In the genomic region with DNA sequence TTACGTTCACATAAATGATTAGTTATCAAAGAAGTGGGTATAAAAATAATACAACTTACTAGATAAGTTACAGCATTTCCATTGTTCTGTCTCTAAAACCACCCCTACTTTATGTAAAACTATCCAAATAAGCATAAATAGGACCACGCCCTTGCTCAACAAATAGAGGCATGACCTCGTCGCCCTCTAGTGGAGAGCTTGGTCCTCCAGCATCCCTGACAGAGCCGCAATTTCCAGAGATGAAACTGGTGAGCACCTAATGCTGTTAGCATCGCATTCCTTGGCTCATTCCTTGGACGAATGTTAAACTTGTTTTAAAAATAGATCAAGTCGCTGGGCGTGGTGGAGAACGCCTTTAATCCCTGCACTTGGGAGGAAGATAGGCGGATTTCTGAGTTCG, we compare ENCODE assay signal across 8 mouse cellular contexts. TPM values are rescaled to one million over a fixed set of nuclear protein-coding genes. Genes with fewer than 3 reads are reported as not detected.
A peak's percentile ranks its signal among the peaks of the same experiment; 100 is the strongest.
DNase-seq lines count a peak whose midpoint lies in the region; ATAC-seq and TF ChIP-seq lines count a peak whose summit lies in the region.

No protein-coding gene starts in this region.

- H3K9me3 ChIP-seq in midbrain, embryonic 14.5 days (ENCODE audit: control insufficient read depth, low read length) = no peaks in the 10 kb centered on the region
- H3K9me3 ChIP-seq in midbrain, embryonic 15.5 days = no peaks in the 10 kb centered on the region
- H3K9me3 ChIP-seq in heart, embryonic 10.5 days = no peaks in the 10 kb centered on the region
- no peaks in the 10 kb centered on the region for H3K9me3 ChIP-seq in liver, embryonic 14.5 days (ENCODE audit: control insufficient read depth, low read length)

- ATAC-seq in midbrain, embryonic 14.5 days (ENCODE audit: low FRiP score, low TSS enrichment) = no peak
- no peak for ATAC-seq in midbrain, embryonic 15.5 days (replicated peaks)
- ATAC-seq in liver, embryonic 14.5 days (ENCODE audit: insufficient read depth) = peak; percentile 42; the same call in 1 of the 2 replicates

- no peak for TF ChIP-seq POLR2A in spleen, adult 2 months (IDR thresholded peaks at IDR 0.05; ENCODE audit: low read depth, low read length)

- H3K27me3 ChIP-seq in midbrain, embryonic 14.5 days (ENCODE audit: control insufficient read depth, insufficient read depth, low read length) = no peaks in the 10 kb centered on the region
- no peaks in the 10 kb centered on the region for H3K27me3 ChIP-seq in midbrain, embryonic 15.5 days (replicated peaks)
- no peaks in the 10 kb centered on the region for H3K27me3 ChIP-seq in heart, embryonic 10.5 days (ENCODE audit: insufficient read depth, poor library complexity, severe bottlenecking)
- no peaks in the 10 kb centered on the region for H3K27me3 ChIP-seq in liver, embryonic 14.5 days (ENCODE audit: control insufficient read depth, insufficient read depth, low read length)
- H3K27me3 ChIP-seq in spleen, adult 2 months (ENCODE audit: control insufficient read depth, insufficient read depth, low read length) = no peaks in the 10 kb centered on the region

- H3K27ac ChIP-seq in midbrain, embryonic 14.5 days (replicated peaks; ENCODE audit: low read depth, low read length) = no peak overlapping the region
- no peak overlapping the region for H3K27ac ChIP-seq in midbrain, embryonic 15.5 days
- no peak overlapping the region for H3K27ac ChIP-seq in heart, embryonic 10.5 days
- H3K27ac ChIP-seq in liver, embryonic 14.5 days = no peak overlapping the region
- no peak overlapping the region for H3K27ac ChIP-seq in spleen, adult 2 months (ENCODE audit: insufficient read depth, low read length)

- H3K9ac ChIP-seq in midbrain, embryonic 14.5 days (replicated peaks; ENCODE audit: low read length) = no peak overlapping the region
- H3K9ac ChIP-seq in midbrain, embryonic 15.5 days = no peak overlapping the region
- H3K9ac ChIP-seq in liver, embryonic 14.5 days (replicated peaks) = no peak overlapping the region

- 41% methylated on average over 12 of the region's 12 CpGs for WGBS in midbrain, embryonic 14.5 days
- 39% methylated on average over 12 of the region's 12 CpGs for WGBS in midbrain, embryonic 15.5 days
- WGBS in heart, embryonic 10.5 days = 31% methylated on average over 12 of the region's 12 CpGs
- WGBS in liver, embryonic 14.5 days (ENCODE audit: insufficient replicate concordance) = 26% methylated on average over 12 of the region's 12 CpGs
- 41% methylated on average over 12 of the region's 12 CpGs for WGBS in spleen, adult 2 months

- no peak; the same call in 1 of the 2 replicates for TF ChIP-seq EP300 in liver, embryonic 14.5 days (IDR thresholded peaks at IDR 0.05; ENCODE audit: low read depth)

- DNase-seq in cerebellum, adult 11 months = peak; percentile 10
- no peak for DNase-seq in cerebellum, adult 9-11 months
- peak; percentile 72 for DNase-seq in midbrain, embryonic 14.5 days
- peak; percentile 69 for DNase-seq in brain, adult 2 months (ENCODE audit: low read depth, low spot score)
- DNase-seq in heart, embryonic 10.5 days (ENCODE audit: low spot score) = peak; percentile 84
- DNase-seq in liver, embryonic 14.5 days (ENCODE audit: low read depth in 3 of 3, low spot score in 3 of 3) = peak; percentile 50 to 70 (median 61)
- DNase-seq in spleen, adult 2 months (ENCODE audit: low read depth in 1 of 2, low spot score in 2 of 2) = peak; percentile 36 to 38

- H3K36me3 ChIP-seq in midbrain, embryonic 14.5 days (ENCODE audit: control insufficient read depth, insufficient read depth, low read length) = no peaks in the 10 kb centered on the region
- no peaks in the 10 kb centered on the region for H3K36me3 ChIP-seq in midbrain, embryonic 15.5 days (replicated peaks)
- H3K36me3 ChIP-seq in heart, embryonic 10.5 days = no peaks in the 10 kb centered on the region
- no peaks in the 10 kb centered on the region for H3K36me3 ChIP-seq in liver, embryonic 14.5 days (replicated peaks; ENCODE audit: control insufficient read depth, insufficient read depth, low read depth)
- no peaks in the 10 kb centered on the region for H3K36me3 ChIP-seq in spleen, adult 2 months (ENCODE audit: control insufficient read depth, insufficient read depth, low read length)

- H3K4me3 ChIP-seq in midbrain, embryonic 14.5 days (replicated peaks; ENCODE audit: low read depth, low read length) = no peak overlapping the region
- H3K4me3 ChIP-seq in midbrain, embryonic 15.5 days = no peak overlapping the region
- H3K4me3 ChIP-seq in heart, embryonic 10.5 days = no peak overlapping the region
- no peak overlapping the region for H3K4me3 ChIP-seq in liver, embryonic 14.5 days (ENCODE audit: insufficient read depth in 1 of 2, low read depth in 2 of 2, low read length in 2 of 2)
- H3K4me3 ChIP-seq in spleen, adult 2 months (ENCODE audit: extremely low read depth, insufficient read depth, insufficient read length) = no peak overlapping the region

- TF ChIP-seq CTCF in liver, embryonic 14.5 days (IDR thresholded peaks at IDR 0.05; ENCODE audit: low read depth) = peak; percentile 95
- TF ChIP-seq CTCF in spleen, adult 2 months (IDR thresholded peaks at IDR 0.05; ENCODE audit: extremely low read depth, insufficient read depth, insufficient read length, insufficient replicate concordance) = peak; percentile 62; the same call in 1 of the 2 replicates

- H3K4me1 ChIP-seq in midbrain, embryonic 14.5 days (ENCODE audit: control insufficient read depth, insufficient read depth, low read length) = no peaks in the 10 kb centered on the region
- no peaks in the 10 kb centered on the region for H3K4me1 ChIP-seq in midbrain, embryonic 15.5 days
- no peaks in the 10 kb centered on the region for H3K4me1 ChIP-seq in heart, embryonic 10.5 days
- peaks cover 6 to 14% of the 10 kb centered on the region in 2 experiments for H3K4me1 ChIP-seq in liver, embryonic 14.5 days (replicated peaks; ENCODE audit: control insufficient read depth in 2 of 2, insufficient read depth in 2 of 2, low read length in 1 of 2)
- H3K4me1 ChIP-seq in spleen, adult 2 months (ENCODE audit: control insufficient read depth, insufficient read depth, insufficient read length) = no peaks in the 10 kb centered on the region

- no peak overlapping the region for H3K4me2 ChIP-seq in midbrain, embryonic 14.5 days (ENCODE audit: low read length)
- H3K4me2 ChIP-seq in midbrain, embryonic 15.5 days = no peak overlapping the region
- H3K4me2 ChIP-seq in liver, embryonic 14.5 days (ENCODE audit: low read depth) = no peak overlapping the region

RNA-seq across cellular contexts. Expression of a gene that starts 9.7 kb away (rescaled TPM):
- polyA plus RNA-seq in midbrain, embryonic 14.5 days (2014; fragmentation: Nextera tagmentation; extraction: Ambion mirVana) = 3.9 and 7.0 TPM in 2 replicates
- 4.9 and 5.0 TPM in 2 replicates for polyA plus RNA-seq in midbrain, embryonic 15.5 days (2015; fragmentation: Nextera tagmentation; extraction: Ambion mirVana)
- 5.9 and 7.7 TPM in 2 replicates for polyA plus RNA-seq in heart, embryonic 10.5 days (2016; fragmentation: Nextera tagmentation; extraction: Ambion mirVana)
- 1.7 and 2.2 TPM in 2 replicates for polyA plus RNA-seq in liver, embryonic 14.5 days (2012; rRNA removed)
- polyA plus RNA-seq in liver, embryonic 14.5 days (2014; fragmentation: Nextera tagmentation; extraction: Ambion mirVana) = 4.4 and 4.8 TPM in 2 replicates
- 0.52 and 0.54 TPM in 2 replicates for polyA plus RNA-seq in spleen, adult 2 months (2012; rRNA removed)

RNA-seq across cellular contexts. Expression of a gene that starts 9.8 kb away (rescaled TPM):
- polyA plus RNA-seq in midbrain, embryonic 14.5 days (2014; fragmentation: Nextera tagmentation; extraction: Ambion mirVana) = 0.86 and 1.8 TPM in 2 replicates
- 2.1 and 2.8 TPM in 2 replicates for polyA plus RNA-seq in midbrain, embryonic 15.5 days (2015; fragmentation: Nextera tagmentation; extraction: Ambion mirVana)
- polyA plus RNA-seq in heart, embryonic 10.5 days (2016; fragmentation: Nextera tagmentation; extraction: Ambion mirVana) = 0.80 and 1.1 TPM in 2 replicates
- 0.70 and 1.6 TPM in 2 replicates for polyA plus RNA-seq in liver, embryonic 14.5 days (2012; rRNA removed)
- 1.6 and 1.9 TPM in 2 replicates for polyA plus RNA-seq in liver, embryonic 14.5 days (2014; fragmentation: Nextera tagmentation; extraction: Ambion mirVana)
- 0.08 and 0.09 TPM in 2 replicates for polyA plus RNA-seq in spleen, adult 2 months (2012; rRNA removed)

RNA-seq across cellular contexts. Expression of a gene that starts 45.5 kb away (rescaled TPM):
- polyA plus RNA-seq in midbrain, embryonic 14.5 days (2014; fragmentation: Nextera tagmentation; extraction: Ambion mirVana) = 0.53 and 0.66 TPM in 2 replicates
- 0.34 and 0.51 TPM in 2 replicates for polyA plus RNA-seq in midbrain, embryonic 15.5 days (2015; fragmentation: Nextera tagmentation; extraction: Ambion mirVana)
- 0.50 and 0.92 TPM in 2 replicates for polyA plus RNA-seq in heart, embryonic 10.5 days (2016; fragmentation: Nextera tagmentation; extraction: Ambion mirVana)
- 0.03 and 0.06 TPM in 2 replicates for polyA plus RNA-seq in liver, embryonic 14.5 days (2012; rRNA removed)
- 0.13 and 0.14 TPM in 2 replicates for polyA plus RNA-seq in liver, embryonic 14.5 days (2014; fragmentation: Nextera tagmentation; extraction: Ambion mirVana)
- 0.92 and 1.2 TPM in 2 replicates for polyA plus RNA-seq in spleen, adult 2 months (2012; rRNA removed)
